Mouse (Mus musculus): Measurements from ENCODE around the gene Ttc16.

DNA sequence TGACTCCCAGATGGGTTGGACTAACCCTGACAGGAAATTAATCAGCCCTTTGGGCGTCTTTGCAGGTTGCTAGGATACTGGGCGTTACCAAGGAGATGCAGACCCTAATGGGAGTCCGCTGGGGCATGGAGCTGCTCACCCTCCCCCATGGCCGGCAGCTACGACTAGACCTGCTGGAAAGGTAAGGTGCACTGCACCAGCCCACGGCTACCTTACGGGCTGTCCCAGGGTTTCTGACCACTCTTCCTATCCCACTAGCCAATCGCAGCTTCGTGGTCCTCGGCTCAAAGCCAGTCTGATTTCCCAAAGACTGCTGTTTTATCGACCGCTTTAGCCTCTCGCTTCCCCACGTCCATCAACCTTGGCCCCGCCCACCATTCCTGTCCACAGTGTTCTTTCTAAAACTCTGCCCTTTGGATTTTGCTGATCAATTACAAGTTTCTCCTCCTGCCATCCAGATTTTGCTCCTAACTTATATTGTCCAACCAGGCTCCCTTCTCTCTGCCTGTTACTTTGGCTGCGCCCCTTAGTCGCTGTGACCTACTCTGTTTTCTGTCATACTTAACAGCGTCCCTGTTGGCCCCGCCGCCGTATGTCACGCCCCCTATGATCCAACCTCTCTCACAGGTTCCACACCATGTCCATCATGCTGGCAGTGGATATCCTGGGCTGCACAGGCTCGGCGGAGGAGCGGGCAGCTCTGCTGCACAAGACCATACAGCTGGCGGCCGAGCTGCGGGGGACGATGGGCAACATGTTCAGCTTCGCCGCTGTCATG lies 24.4 kb downstream of the Ttc16 start:
- TF ChIP-seq GATA1 (IDR thresholded peaks at IDR 0.05; ENCODE audit: borderline replicate concordance, low read length) (no peak), FLI1 (IDR thresholded peaks at IDR 0.05; ENCODE audit: low read length) (no peak)
